Mouse (Mus musculus): Measurements from ENCODE around the gene Zfp207.

DNA sequence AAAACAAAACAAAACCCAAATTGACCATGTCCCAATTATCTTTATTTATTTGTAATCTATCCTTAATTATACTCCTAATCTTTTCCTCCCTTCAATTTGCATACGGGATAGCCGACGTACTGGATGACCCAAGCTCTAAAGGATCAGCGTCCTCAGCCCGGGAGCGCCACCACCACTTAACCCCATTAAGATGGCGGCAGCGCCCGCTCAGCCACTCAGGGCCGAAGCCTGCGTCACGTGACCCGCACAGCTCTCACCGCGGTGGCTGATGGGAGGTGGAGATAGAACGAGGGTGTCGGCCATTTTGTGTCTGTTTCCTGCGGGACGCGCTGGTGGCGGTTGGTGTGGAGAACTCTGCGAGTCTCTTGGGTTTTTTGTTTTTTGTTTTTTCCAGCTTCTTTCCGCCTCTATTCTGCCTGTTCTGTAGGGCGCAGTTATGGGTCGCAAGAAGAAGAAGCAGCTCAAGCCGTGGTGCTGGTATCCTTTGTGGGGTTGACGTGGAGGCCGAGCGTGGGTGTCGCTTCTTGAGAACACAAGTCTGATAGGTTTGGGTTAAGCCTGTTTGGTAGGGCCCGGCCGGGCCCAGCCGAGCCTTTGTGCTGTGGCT is at the start of gene Zfp207:
- no peak for TF ChIP-seq CTCF (conservative IDR thresholded peaks at IDR 0.05; ENCODE audit: insufficient read depth, insufficient read length, low read depth, low read length)
- peak; percentile 87 for TF ChIP-seq POLR2A (IDR thresholded peaks at IDR 0.05; ENCODE audit: low read depth, low read length)
